Mouse (Mus musculus) heart, embryonic 13.5 days (tissue): ENCODE measurements around the gene Fars2. TPM values are rescaled to one million over a fixed set of nuclear protein-coding genes. Genes with fewer than 3 reads are reported as not detected.
"Not testable (repeated sequence)": the region's sequence is repeated elsewhere in the genome, so short reads cannot be mapped to it uniquely, and the experiment has no call there.

ENCODE experiments used
- ATAC-seq: fragments of 200-750 bp; cut with Nextera tagmentation; 2 replicates; pipeline ENCODE4 v1.8.0; 2017; ENCODE audit warnings: moderate TSS enrichment; ENCODE audit not compliant: insufficient number of reproducible peaks, low FRiP score, low TSS enrichment; ENCODE audit errors: extremely low read depth
- H3K27ac ChIP-seq: fragments of 300-500 bp; sonication (generic); replicated peaks from 2 replicates; pipeline ENCODE4 v1.5.1; 2015; ENCODE audit warnings: moderate library complexity, mild to moderate bottlenecking, inconsistent platforms
- H3K27me3 ChIP-seq: fragments of 300-500 bp; sonication (generic); replicated peaks from 2 replicates; pipeline ENCODE4 v1.6.1; 2015; ENCODE audit warnings: mild to moderate bottlenecking, inconsistent platforms
- H3K36me3 ChIP-seq: fragments of 300-500 bp; sonication (generic); 2 replicates; pipeline ENCODE4 v1.6.1; 2015; ENCODE audit warnings: mild to moderate bottlenecking, inconsistent platforms
- H3K4me1 ChIP-seq: fragments of 300-500 bp; sonication (generic); 2 replicates; pipeline ENCODE4 v1.6.1; 2015; ENCODE audit warnings: inconsistent platforms
- H3K4me2 ChIP-seq: fragments of 300-500 bp; sonication (generic); 2 replicates; pipeline ENCODE4 v1.6.1; 2015; ENCODE audit warnings: inconsistent platforms, mild to moderate bottlenecking, moderate library complexity
- H3K4me3 ChIP-seq: fragments of 300-500 bp; sonication (generic); 2 replicates; pipeline ENCODE4 v1.5.1; 2015; ENCODE audit warnings: moderate library complexity, mild to moderate bottlenecking, inconsistent platforms
- H3K9ac ChIP-seq: fragments of 300-500 bp; sonication (generic); 2 replicates; pipeline ENCODE4 v1.6.1; 2015; ENCODE audit warnings: inconsistent platforms, mild to moderate bottlenecking, moderate library complexity
- H3K9me3 ChIP-seq: fragments of 300-500 bp; sonication (generic); 2 replicates; pipeline ENCODE4 v1.6.1; 2016; ENCODE audit warnings: inconsistent platforms
- WGBS: fragments of 180-500 bp; shearing (Covaris S2); methylation state at CpG from one replicate; pipeline ENCODE4 v1.1.7; 2015; ENCODE audit warnings: mixed read lengths; 5-methylcytosine and 5-hydroxymethylcytosine counted together
- polyA plus RNA-seq: library from polyadenylated mRNA; unstranded; fragments of >200 nt; fragmentation: Nextera tagmentation; extraction: Ambion mirVana; gene quantifications from 2 replicates; pipeline ENCODE4 v1.2.1, GENCODE M21; 2015

Gene Fars2
- polyA plus RNA-seq, 1 experiment from 2014 or later, result 54.3 TPM

DNA sequence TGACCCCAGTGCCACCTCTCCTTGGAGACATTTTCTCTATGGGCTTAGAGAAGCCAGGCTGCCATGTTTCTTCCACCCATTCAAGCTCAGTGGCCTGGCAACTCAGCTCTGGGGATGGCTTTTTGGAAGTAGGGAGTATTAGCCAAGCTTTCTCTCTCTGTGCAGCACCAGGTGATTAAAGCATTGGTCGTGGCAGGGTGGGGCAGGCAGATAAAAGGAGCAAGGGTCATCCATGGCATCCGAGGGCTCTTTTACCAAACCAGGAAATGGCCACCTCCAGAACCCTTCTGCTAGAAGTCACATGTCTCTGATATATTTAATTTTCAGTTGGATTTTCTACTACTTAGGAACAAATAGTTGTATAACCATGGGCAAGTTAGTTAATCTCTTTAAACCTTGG, 212.7 kb downstream of the Fars2 start:
- ATAC-seq, result no peak
- Histone ChIP-seq H3K36me3 (no peaks in the 10 kb centered on the region), H3K27ac (no peak overlapping the region), H3K4me1 (no peaks in the 10 kb centered on the region), H3K4me3 (no peak overlapping the region), H3K9ac (no peak overlapping the region), H3K27me3 (no peaks in the 10 kb centered on the region), H3K4me2 (no peak overlapping the region), H3K9me3 (no peaks in the 10 kb centered on the region)
- WGBS, result 57% methylated on average over 2 of the region's 2 CpGs

- H3K9me3 ChIP-seq, result no peaks in the 10 kb centered on the region
- no peaks in the 10 kb centered on the region for H3K36me3 ChIP-seq
- H3K4me3 ChIP-seq, result no peak overlapping the region
- H3K27me3 ChIP-seq, result no peaks in the 10 kb centered on the region
- ATAC-seq, result no peak
- no peak overlapping the region for H3K27ac ChIP-seq
- 80% methylated on average over 3 of the region's 3 CpGs for WGBS
- no peak overlapping the region for H3K9ac ChIP-seq
- no peak overlapping the region for H3K4me2 ChIP-seq
- H3K4me1 ChIP-seq, result no peaks in the 10 kb centered on the region
These were observed 213.3 kb downstream of the Fars2 start for GRCm38 (mm10) chr13:36330542-36330941.

DNA sequence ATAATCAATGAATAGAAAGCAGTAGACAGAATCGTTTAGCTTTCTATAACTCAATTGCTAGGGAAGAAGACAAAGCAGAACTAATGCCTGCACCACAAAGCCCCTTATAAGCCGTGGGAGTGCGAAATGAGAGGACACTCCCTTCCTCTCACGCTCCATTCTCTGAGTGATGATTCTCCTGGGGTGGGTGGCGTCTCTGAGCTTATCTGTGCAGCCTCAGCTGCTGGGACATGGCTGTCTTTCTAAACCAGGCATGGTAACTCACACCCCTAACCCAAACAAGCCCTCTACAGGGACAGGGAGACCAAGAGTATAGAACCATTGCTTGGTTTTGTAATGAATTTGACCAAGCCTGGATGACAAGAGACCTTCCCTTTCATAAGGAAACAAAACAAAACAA, 217.5 kb downstream of the Fars2 start:
- Histone ChIP-seq H3K9ac (no peak overlapping the region), H3K36me3 (no peaks in the 10 kb centered on the region), H3K4me2 (no peak overlapping the region), H3K9me3 (no peaks in the 10 kb centered on the region), H3K4me3 (no peak overlapping the region), H3K27ac (no peak overlapping the region), H3K4me1 (no peaks in the 10 kb centered on the region), H3K27me3 (no peaks in the 10 kb centered on the region)
- WGBS, result 61% methylated on average over 5 of the region's 5 CpGs
- no peak for ATAC-seq

DNA sequence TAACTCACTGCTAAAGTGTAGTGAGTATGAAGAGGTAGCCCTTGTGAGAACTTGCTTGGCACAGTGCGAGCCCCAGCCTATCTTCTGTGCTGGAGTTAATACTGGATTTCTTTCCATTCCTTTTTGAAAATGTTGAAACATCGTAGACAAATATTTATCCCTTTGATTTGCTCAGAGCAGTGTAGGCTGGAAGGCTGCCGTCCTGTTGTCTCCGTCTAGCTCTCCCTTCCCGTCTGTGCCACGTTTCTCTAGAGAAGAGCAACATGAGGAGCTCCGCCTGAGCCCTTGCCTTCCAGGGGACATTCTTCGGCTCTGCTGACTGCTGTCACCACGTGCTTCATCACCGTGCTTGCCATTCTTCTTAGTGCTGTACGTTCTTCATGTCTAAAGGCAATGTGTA, 234.3 kb downstream of the Fars2 start:
- ATAC-seq, result no peak
- Histone ChIP-seq H3K4me3 (no peak overlapping the region), H3K27ac (no peak overlapping the region), H3K9me3 (no peaks in the 10 kb centered on the region), H3K4me2 (peak overlapping the region; percentile 44), H3K27me3 (no peaks in the 10 kb centered on the region), H3K4me1 (peaks cover 9% of the 10 kb centered on the region), H3K9ac (no peak overlapping the region), H3K36me3 (no peaks in the 10 kb centered on the region)
- WGBS, result 38% methylated on average over 11 of the region's 11 CpGs

DNA sequence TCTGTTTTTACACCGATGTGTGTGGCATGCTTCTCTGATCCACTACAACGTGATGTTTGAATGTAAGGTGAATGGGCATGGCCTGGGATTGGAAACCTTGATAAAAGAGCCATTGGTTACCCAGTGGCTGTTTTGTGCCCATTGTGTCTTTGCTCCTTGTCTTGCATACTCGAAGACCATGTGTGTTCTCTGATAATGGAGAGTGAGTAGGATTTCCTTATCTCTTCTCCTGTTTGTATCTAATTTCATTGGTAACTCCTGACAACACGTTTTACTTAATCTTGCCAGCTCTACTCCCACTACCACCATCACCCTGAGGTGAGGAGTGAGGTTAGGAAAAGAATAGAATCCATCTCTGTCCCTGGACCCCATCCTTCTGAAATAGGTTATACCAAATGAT, 240.3 kb downstream of the Fars2 start:
- Histone ChIP-seq H3K4me3 (no peak overlapping the region), H3K9me3 (no peaks in the 10 kb centered on the region), H3K36me3 (no peaks in the 10 kb centered on the region), H3K4me1 (0 out of 2 replicates have a peak, but pooled peaks cover 3% of the 10 kb centered on the region), H3K9ac (no peak overlapping the region), H3K27ac (no peak overlapping the region), H3K27me3 (no peaks in the 10 kb centered on the region), H3K4me2 (no peak overlapping the region)
- 39% methylated on average over 4 of the region's 4 CpGs for WGBS
- no peak for ATAC-seq

- Histone ChIP-seq H3K9ac (no peak overlapping the region), H3K36me3 (no peaks in the 10 kb centered on the region), H3K4me1 (0 out of 2 replicates have a peak, but pooled peaks cover 6% of the 10 kb centered on the region), H3K4me2 (no peak overlapping the region), H3K9me3 (no peaks in the 10 kb centered on the region), H3K27me3 (no peaks in the 10 kb centered on the region), H3K4me3 (no peak overlapping the region), H3K27ac (no peak overlapping the region)
- WGBS, result 81% methylated on average over 3 of the region's 3 CpGs
- no peak for ATAC-seq
These were observed 244.2 kb downstream of the Fars2 start for GRCm38 (mm10) chr13:36361419-36361818.

GRCm38 (mm10) chr13:36365719-36366118, 248.5 kb downstream of the Fars2 start:
- 94% methylated on average over 5 of the region's 5 CpGs for WGBS

DNA sequence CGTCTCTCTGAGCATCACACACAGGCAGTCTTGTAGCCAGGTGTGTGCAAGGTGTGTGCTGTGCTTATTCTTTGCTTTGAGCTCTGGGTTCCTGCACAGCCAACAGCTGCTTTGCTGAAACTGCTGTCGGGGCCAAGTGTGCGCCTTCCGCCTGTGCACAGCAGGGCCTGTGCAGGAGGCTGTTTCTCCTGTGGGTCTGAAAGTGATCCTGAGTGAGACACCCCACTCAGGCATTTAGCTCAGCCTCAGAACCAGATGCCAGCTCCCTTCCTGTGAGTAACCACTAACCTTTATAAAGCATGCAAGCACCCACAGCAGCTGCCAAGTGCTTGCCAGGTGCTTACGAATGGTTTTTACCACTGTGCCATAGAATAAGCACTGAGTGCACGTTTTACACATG, 249.1 kb downstream of the Fars2 start:
- H3K4me1 ChIP-seq, result 0 out of 2 replicates have a peak, but pooled peaks cover 6% of the 10 kb centered on the region
- H3K4me3 ChIP-seq, result no peak overlapping the region
- WGBS, result 85% methylated on average over 6 of the region's 6 CpGs
- H3K27ac ChIP-seq, result no peak overlapping the region
- no peaks in the 10 kb centered on the region for H3K27me3 ChIP-seq
- H3K9ac ChIP-seq, result no peak overlapping the region
- H3K9me3 ChIP-seq, result no peaks in the 10 kb centered on the region
- ATAC-seq, result no peak
- H3K4me2 ChIP-seq, result no peak overlapping the region
- H3K36me3 ChIP-seq, result no peaks in the 10 kb centered on the region

More at GRCm38 (mm10) chr13:36365719-36366118, 248.5 kb downstream of the Fars2 start:
- not testable (repeated sequence) for H3K4me1 ChIP-seq, H3K9me3 ChIP-seq, H3K36me3 ChIP-seq, H3K27ac ChIP-seq, ATAC-seq, H3K9ac ChIP-seq, H3K4me3 ChIP-seq, H3K4me2 ChIP-seq, H3K27me3 ChIP-seq

GRCm38 (mm10) chr13:36367712-36368491, 250.7 kb downstream of the Fars2 start:
- Histone ChIP-seq H3K9ac (no peak overlapping the region), H3K4me1 (0 out of 2 replicates have a peak, but pooled peaks cover 3% of the 10 kb centered on the region), H3K4me3 (no peak overlapping the region), H3K4me2 (no peak overlapping the region), H3K27ac (no peak overlapping the region), H3K27me3 (no peaks in the 10 kb centered on the region), H3K36me3 (no peaks in the 10 kb centered on the region), H3K9me3 (no peaks in the 10 kb centered on the region)
- ATAC-seq, result no peak

DNA sequence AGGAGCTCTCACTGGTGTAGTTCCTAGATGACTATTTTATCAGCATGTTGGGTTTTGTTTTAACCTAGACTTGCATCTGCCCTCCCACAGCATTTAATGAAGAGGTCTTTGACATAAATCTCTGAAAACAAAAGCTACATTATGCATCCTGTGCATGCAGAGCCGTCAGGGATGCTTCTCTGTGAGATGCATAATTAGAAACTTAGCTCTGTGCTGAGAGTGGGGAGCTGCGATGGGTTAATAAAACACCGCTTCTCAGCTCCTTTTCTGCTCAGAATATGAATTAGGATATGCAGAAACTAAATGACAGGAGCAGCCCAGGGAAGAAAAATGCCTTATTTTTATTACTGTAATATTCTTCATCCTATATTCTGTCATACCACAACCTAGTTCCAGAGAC, 251.6 kb downstream of the Fars2 start:
- Histone ChIP-seq H3K27me3 (no peaks in the 10 kb centered on the region), H3K4me3 (no peak overlapping the region), H3K9ac (no peak overlapping the region), H3K27ac (no peak overlapping the region), H3K36me3 (no peaks in the 10 kb centered on the region), H3K4me2 (no peak overlapping the region), H3K4me1 (no peaks in the 10 kb centered on the region), H3K9me3 (no peaks in the 10 kb centered on the region)
- ATAC-seq, result no peak
- WGBS, result 84% methylated on average over 3 of the region's 3 CpGs

- H3K9me3 ChIP-seq, result no peaks in the 10 kb centered on the region
- H3K9ac ChIP-seq, result no peak overlapping the region
- no peak overlapping the region for H3K27ac ChIP-seq
- H3K36me3 ChIP-seq, result no peaks in the 10 kb centered on the region
- no peaks in the 10 kb centered on the region for H3K27me3 ChIP-seq
- H3K4me3 ChIP-seq, result no peak overlapping the region
- no peak for ATAC-seq
- 85% methylated on average over 11 of the region's 11 CpGs for WGBS
- no peak overlapping the region for H3K4me2 ChIP-seq
- no peaks in the 10 kb centered on the region for H3K4me1 ChIP-seq
These were observed 252.2 kb downstream of the Fars2 start for GRCm38 (mm10) chr13:36369400-36369799.

GRCm38 (mm10) chr13:36383236-36383635, 266.0 kb downstream of the Fars2 start:
- Histone ChIP-seq H3K4me3 (no peak overlapping the region), H3K36me3 (no peaks in the 10 kb centered on the region), H3K4me2 (no peak overlapping the region), H3K4me1 (peaks cover 3% of the 10 kb centered on the region; the same call in 1 of the 2 replicates), H3K9me3 (no peaks in the 10 kb centered on the region), H3K27ac (no peak overlapping the region), H3K9ac (no peak overlapping the region), H3K27me3 (no peaks in the 10 kb centered on the region)
- no peak; the same call in 1 of the 2 replicates for ATAC-seq
- 75% methylated on average over 2 of the region's 2 CpGs for WGBS
